Mouse (Mus musculus): Measurements from ENCODE around the gene St6gal1. TPM values are rescaled to one million over a fixed set of nuclear protein-coding genes. Genes with fewer than 3 reads are reported as not detected.

The St6gal1 gene
- polyA plus RNA-seq, 1 experiment from 2014 or later, result 60.3 TPM

GRCm38 (mm10) chr16:23323915-23324314, 99.4 kb downstream of the St6gal1 start:
- peaks cover 36% of the 10 kb centered on the region for H3K36me3 ChIP-seq (ENCODE audit: insufficient read depth)
- TF ChIP-seq CTCF (IDR thresholded peaks at IDR 0.05; ENCODE audit: low read depth), result no peak
- peaks cover 9% of the 10 kb centered on the region for H3K4me1 ChIP-seq (ENCODE audit: insufficient read depth)
- WGBS, result 36% methylated on average over 3 of the region's 3 CpGs
- peak overlapping the region; percentile 81 for H3K27ac ChIP-seq (ENCODE audit: low read depth)
- no peak overlapping the region for H3K4me3 ChIP-seq (ENCODE audit: low read depth, low read length)
- no peaks in the 10 kb centered on the region for H3K9me3 ChIP-seq (ENCODE audit: low read depth, low read length)
- ATAC-seq (ENCODE audit: insufficient read depth) (no peak), DNase-seq (peak; percentile 11)
- no peak overlapping the region for H3K4me2 ChIP-seq
- H3K9ac ChIP-seq, result no peak overlapping the region
- H3K27me3 ChIP-seq (ENCODE audit: insufficient read depth, low read length), result no peaks in the 10 kb centered on the region

GRCm38 (mm10) chr16:23324867-23325650, 100.5 kb downstream of the St6gal1 start:
- H3K9me3 ChIP-seq (ENCODE audit: low read depth, low read length), result no peaks in the 10 kb centered on the region
- ATAC-seq (ENCODE audit: insufficient read depth) (no peak), DNase-seq (no peak)
- H3K27ac ChIP-seq (ENCODE audit: low read depth), result no peak overlapping the region
- H3K4me2 ChIP-seq, result no peak overlapping the region
- H3K4me3 ChIP-seq (ENCODE audit: low read depth, low read length), result no peak overlapping the region
- peaks cover 9% of the 10 kb centered on the region for H3K4me1 ChIP-seq (ENCODE audit: insufficient read depth)
- H3K36me3 ChIP-seq (ENCODE audit: insufficient read depth), result peaks cover 43% of the 10 kb centered on the region
- no peak overlapping the region for H3K9ac ChIP-seq
- TF ChIP-seq CTCF (IDR thresholded peaks at IDR 0.05; ENCODE audit: low read depth), result no peak
- no peaks in the 10 kb centered on the region for H3K27me3 ChIP-seq (ENCODE audit: insufficient read depth, low read length)
- 69% methylated on average over 6 of the region's 6 CpGs for WGBS

- TF ChIP-seq CTCF (IDR thresholded peaks at IDR 0.05; ENCODE audit: low read depth), result no peak
- Histone ChIP-seq H3K27me3 (ENCODE audit: insufficient read depth, low read length) (no peaks in the 10 kb centered on the region), H3K36me3 (ENCODE audit: insufficient read depth) (peaks cover 32% of the 10 kb centered on the region), H3K4me3 (ENCODE audit: low read depth, low read length) (no peak overlapping the region), H3K9me3 (ENCODE audit: low read depth, low read length) (no peaks in the 10 kb centered on the region), H3K4me1 (ENCODE audit: insufficient read depth) (peaks cover 9% of the 10 kb centered on the region), H3K4me2 (no peak overlapping the region), H3K27ac (ENCODE audit: low read depth) (peak overlapping the region; percentile 63; the same call in 1 of the 2 replicates), H3K9ac (no peak overlapping the region)
- DNase-seq (peak; percentile 26), ATAC-seq (ENCODE audit: insufficient read depth) (peak; percentile 63; the same call in 1 of the 2 replicates)
- WGBS, result 63% methylated on average over 6 of the region's 6 CpGs
Measured at GRCm38 (mm10) chr16:23326664-23327063, 102.1 kb downstream of the St6gal1 start.

- Histone ChIP-seq H3K27me3 (ENCODE audit: insufficient read depth, low read length) (no peaks in the 10 kb centered on the region), H3K9ac (no peak overlapping the region), H3K4me2 (no peak overlapping the region), H3K9me3 (ENCODE audit: low read depth, low read length) (no peaks in the 10 kb centered on the region), H3K36me3 (ENCODE audit: insufficient read depth) (peaks cover 28% of the 10 kb centered on the region), H3K27ac (ENCODE audit: low read depth) (no peak overlapping the region), H3K4me1 (ENCODE audit: insufficient read depth) (peaks cover 9% of the 10 kb centered on the region), H3K4me3 (ENCODE audit: low read depth, low read length) (no peak overlapping the region)
- DNase-seq (no peak), ATAC-seq (ENCODE audit: insufficient read depth) (no peak)
- TF ChIP-seq CTCF (IDR thresholded peaks at IDR 0.05; ENCODE audit: low read depth), result no peak
- 88% methylated on average over 7 of the region's 7 CpGs for WGBS
Measured at GRCm38 (mm10) chr16:23327266-23327665, 102.7 kb downstream of the St6gal1 start.

- no peak overlapping the region for H3K4me2 ChIP-seq
- no peak overlapping the region for H3K9ac ChIP-seq
- no peak for DNase-seq
- ATAC-seq (ENCODE audit: insufficient read depth), result no peak
- TF ChIP-seq CTCF (IDR thresholded peaks at IDR 0.05; ENCODE audit: low read depth), result no peak
- peaks cover 24% of the 10 kb centered on the region for H3K36me3 ChIP-seq (ENCODE audit: insufficient read depth)
- no peaks in the 10 kb centered on the region for H3K27me3 ChIP-seq (ENCODE audit: insufficient read depth, low read length)
- 83% methylated on average over 7 of the region's 7 CpGs for WGBS
- no peak overlapping the region for H3K4me3 ChIP-seq (ENCODE audit: low read depth, low read length)
- peaks cover 9% of the 10 kb centered on the region for H3K4me1 ChIP-seq (ENCODE audit: insufficient read depth)
- H3K9me3 ChIP-seq (ENCODE audit: low read depth, low read length), result no peaks in the 10 kb centered on the region
- H3K27ac ChIP-seq (ENCODE audit: low read depth), result no peak overlapping the region
Measured at GRCm38 (mm10) chr16:23328201-23328600, 103.7 kb downstream of the St6gal1 start.

- DNase-seq (peak; percentile 30), ATAC-seq (ENCODE audit: insufficient read depth) (peak; percentile 31; the same call in 1 of the 2 replicates)
- Histone ChIP-seq H3K36me3 (ENCODE audit: insufficient read depth) (peaks cover 29% of the 10 kb centered on the region), H3K4me1 (ENCODE audit: insufficient read depth) (no peaks in the 10 kb centered on the region), H3K9me3 (ENCODE audit: low read depth, low read length) (no peaks in the 10 kb centered on the region), H3K4me2 (no peak overlapping the region), H3K27me3 (ENCODE audit: insufficient read depth, low read length) (no peaks in the 10 kb centered on the region), H3K4me3 (ENCODE audit: low read depth, low read length) (no peak overlapping the region), H3K27ac (ENCODE audit: low read depth) (peak overlapping the region; percentile 32; the same call in 1 of the 2 replicates), H3K9ac (no peak overlapping the region)
- WGBS, result 47% methylated on average over 2 of the region's 2 CpGs
- TF ChIP-seq CTCF (IDR thresholded peaks at IDR 0.05; ENCODE audit: low read depth), result no peak
Measured at GRCm38 (mm10) chr16:23332136-23332535, 107.6 kb downstream of the St6gal1 start.

- no peak for DNase-seq
- Histone ChIP-seq H3K4me3 (ENCODE audit: low read depth, low read length) (no peak overlapping the region), H3K9ac (no peak overlapping the region), H3K36me3 (ENCODE audit: insufficient read depth) (peaks cover 29% of the 10 kb centered on the region), H3K4me1 (ENCODE audit: insufficient read depth) (no peaks in the 10 kb centered on the region), H3K27me3 (ENCODE audit: insufficient read depth, low read length) (no peaks in the 10 kb centered on the region), H3K9me3 (ENCODE audit: low read depth, low read length) (no peaks in the 10 kb centered on the region), H3K4me2 (no peak overlapping the region), H3K27ac (ENCODE audit: low read depth) (peak overlapping the region; percentile 32; the same call in 1 of the 2 replicates)
- 61% methylated on average over 6 of the region's 6 CpGs for WGBS
- TF ChIP-seq CTCF (IDR thresholded peaks at IDR 0.05; ENCODE audit: low read depth), result no peak
- ATAC-seq (ENCODE audit: insufficient read depth), result no peak
Measured at GRCm38 (mm10) chr16:23332686-23333085, 108.1 kb downstream of the St6gal1 start.
